Mouse (Mus musculus) heart, embryonic 13.5 days (tissue): ENCODE data around the gene Hat1. TPM values are rescaled to one million over a fixed set of nuclear protein-coding genes. Genes with fewer than 3 reads are reported as not detected.

ENCODE experiments used
- polyA plus RNA-seq: library from polyadenylated mRNA; unstranded; fragments of >200 nt; fragmentation: Nextera tagmentation; extraction: Ambion mirVana; gene quantifications from 2 replicates; pipeline ENCODE4 v1.2.1, GENCODE M21; 2015

The Hat1 gene
- polyA plus RNA-seq, 1 experiment from 2014 or later, result 117 TPM

Other genes with a start within 250 kb of the Hat1 start
- 59.5 and 64.8 TPM in 2 replicates for gene Dync1i2, start 177.3 kb upstream of the Hat1 start, polyA plus RNA-seq
- 90.1 and 90.9 TPM in 2 replicates for gene Slc25a12, start 21.2 kb upstream of the Hat1 start, polyA plus RNA-seq
- gene Metap1d, start 64.3 kb downstream of the Hat1 start, polyA plus RNA-seq, result 27.4 and 33.9 TPM in 2 replicates
- 0.29 and 0.60 TPM in 2 replicates for gene Dlx1, start 139.2 kb downstream of the Hat1 start, polyA plus RNA-seq
- gene Dlx2, start 157.8 kb downstream of the Hat1 start, polyA plus RNA-seq, result 0.09 and 0.33 TPM in 2 replicates